Mouse (Mus musculus) ES-Bruce4 (cell line): ENCODE measurements around the gene Mxra7. TPM values are rescaled to one million over a fixed set of nuclear protein-coding genes. Genes with fewer than 3 reads are reported as not detected.

Experiments
- H3K27ac ChIP-seq: 2 replicates; pipeline ENCODE4 v1.5.1; 2012; ENCODE audit warnings: low read length, inconsistent platforms; ENCODE audit not compliant: insufficient read depth
- H3K27me3 ChIP-seq: 2 replicates; pipeline ENCODE4 v1.6.1; 2012; ENCODE audit warnings: mild to moderate bottlenecking, low read length, inconsistent platforms; ENCODE audit not compliant: control insufficient read depth, poor library complexity, insufficient read depth, severe bottlenecking
- H3K36me3 ChIP-seq: 2 replicates; pipeline ENCODE4 v1.6.1; 2012; ENCODE audit warnings: inconsistent platforms, mild to moderate bottlenecking, low read length, moderate library complexity; ENCODE audit not compliant: control insufficient read depth, poor library complexity, insufficient read depth, severe bottlenecking
- H3K4me1 ChIP-seq: one replicate; pipeline ENCODE4 v1.8.1; 2011; ENCODE audit warnings: low read length; ENCODE audit not compliant: control insufficient read depth, insufficient read depth
- H3K4me3 ChIP-seq: 2 replicates; pipeline ENCODE4 v1.5.1; 2011; ENCODE audit warnings: low read depth, mild to moderate bottlenecking, low read length
- H3K9ac ChIP-seq: 2 replicates; pipeline ENCODE4 v1.6.1; 2012; ENCODE audit warnings: low read depth, mild to moderate bottlenecking, inconsistent platforms; ENCODE audit not compliant: poor library complexity, severe bottlenecking
- H3K9me3 ChIP-seq: replicated peaks from 2 replicates; pipeline ENCODE4 v1.6.1; 2012; ENCODE audit warnings: mild to moderate bottlenecking, low read length, inconsistent platforms; ENCODE audit not compliant: control insufficient read depth, poor library complexity, insufficient read depth, severe bottlenecking
- CTCF ChIP-seq: IDR thresholded peaks from one replicate; pipeline ENCODE4 v1.8.1; 2011; ENCODE audit warnings: low read depth, low read length
- EP300 ChIP-seq: IDR thresholded peaks from 2 replicates; pipeline ENCODE4 v1.6.1; 2011; ENCODE audit warnings: low read depth, low read length; ENCODE audit not compliant: insufficient read depth
- POLR2A ChIP-seq: IDR thresholded peaks from one replicate; pipeline ENCODE4 v1.8.1; 2011; ENCODE audit warnings: low read length; ENCODE audit not compliant: insufficient read depth
- polyA plus RNA-seq: library from polyadenylated mRNA; stranded (reverse); fragments of >200 nt; gene quantifications from 2 replicates; pipeline ENCODE4 v1.2.4, GENCODE M21; 2011; ENCODE audit warnings: low read depth; ENCODE audit not compliant: missing spikeins, insufficient read depth, insufficient read length

Gene Mxra7
- polyA plus RNA-seq, 1 experiment, result 20.4 TPM

DNA sequence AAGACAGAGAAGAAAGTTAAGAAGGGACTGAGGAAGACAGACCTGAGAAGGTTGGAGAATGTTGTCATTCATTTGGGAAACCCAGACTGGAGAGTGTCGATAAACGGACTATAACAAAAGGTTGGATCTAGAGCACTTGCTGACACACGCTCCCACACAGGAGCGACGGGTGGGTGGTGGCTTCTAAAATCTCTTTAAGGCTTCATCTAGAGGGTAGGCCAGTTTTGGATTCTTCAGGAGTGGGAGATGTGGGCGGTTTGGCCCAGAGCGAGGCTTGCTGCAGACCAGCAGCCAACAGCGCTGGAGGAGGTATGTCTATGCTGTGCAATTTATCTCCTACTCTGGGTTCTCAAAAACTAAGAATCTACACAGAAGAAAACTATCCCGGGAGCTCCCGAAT lies 5.2 kb downstream of the Mxra7 start:
- H3K9ac ChIP-seq, result no peak overlapping the region

DNA sequence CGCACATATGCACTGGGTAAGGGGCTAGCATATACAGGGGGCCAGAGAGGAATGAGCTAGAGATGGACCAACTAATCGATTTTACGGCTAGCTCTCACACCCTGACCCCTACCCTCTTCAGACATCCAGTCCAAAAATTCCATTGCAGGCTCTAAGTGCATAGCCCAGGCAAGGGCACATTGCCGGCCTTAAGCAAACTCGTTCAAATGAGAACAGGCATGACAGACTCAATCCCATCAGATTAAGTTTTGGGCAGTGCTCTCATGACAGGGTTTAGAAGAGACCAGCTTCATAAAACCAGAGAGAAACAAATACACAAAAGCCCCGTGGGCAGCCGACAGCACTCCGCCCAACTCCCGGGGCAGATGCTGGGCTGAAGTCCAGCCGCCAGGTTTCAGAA lies 5.6 kb downstream of the Mxra7 start:
- H3K9me3 ChIP-seq, result no peaks in the 10 kb centered on the region
- no peak for TF ChIP-seq CTCF
- no peak for TF ChIP-seq POLR2A
- TF ChIP-seq EP300, result no peak
- H3K27me3 ChIP-seq, result no peaks in the 10 kb centered on the region
- no peaks in the 10 kb centered on the region for H3K4me1 ChIP-seq
- no peaks in the 10 kb centered on the region for H3K36me3 ChIP-seq
- H3K27ac ChIP-seq, result no peak overlapping the region
- H3K4me3 ChIP-seq, result no peak overlapping the region
- H3K9ac ChIP-seq, result no peak overlapping the region

More for the DNA sequence above, 5.2 kb downstream of the Mxra7 start:
- Histone ChIP-seq H3K4me1 (no peaks in the 10 kb centered on the region), H3K27me3 (no peaks in the 10 kb centered on the region), H3K4me3 (no peak overlapping the region), H3K27ac (no peak overlapping the region), H3K9me3 (no peaks in the 10 kb centered on the region), H3K36me3 (no peaks in the 10 kb centered on the region)
- no peak for TF ChIP-seq EP300
- TF ChIP-seq POLR2A, result no peak
- TF ChIP-seq CTCF, result no peak

DNA sequence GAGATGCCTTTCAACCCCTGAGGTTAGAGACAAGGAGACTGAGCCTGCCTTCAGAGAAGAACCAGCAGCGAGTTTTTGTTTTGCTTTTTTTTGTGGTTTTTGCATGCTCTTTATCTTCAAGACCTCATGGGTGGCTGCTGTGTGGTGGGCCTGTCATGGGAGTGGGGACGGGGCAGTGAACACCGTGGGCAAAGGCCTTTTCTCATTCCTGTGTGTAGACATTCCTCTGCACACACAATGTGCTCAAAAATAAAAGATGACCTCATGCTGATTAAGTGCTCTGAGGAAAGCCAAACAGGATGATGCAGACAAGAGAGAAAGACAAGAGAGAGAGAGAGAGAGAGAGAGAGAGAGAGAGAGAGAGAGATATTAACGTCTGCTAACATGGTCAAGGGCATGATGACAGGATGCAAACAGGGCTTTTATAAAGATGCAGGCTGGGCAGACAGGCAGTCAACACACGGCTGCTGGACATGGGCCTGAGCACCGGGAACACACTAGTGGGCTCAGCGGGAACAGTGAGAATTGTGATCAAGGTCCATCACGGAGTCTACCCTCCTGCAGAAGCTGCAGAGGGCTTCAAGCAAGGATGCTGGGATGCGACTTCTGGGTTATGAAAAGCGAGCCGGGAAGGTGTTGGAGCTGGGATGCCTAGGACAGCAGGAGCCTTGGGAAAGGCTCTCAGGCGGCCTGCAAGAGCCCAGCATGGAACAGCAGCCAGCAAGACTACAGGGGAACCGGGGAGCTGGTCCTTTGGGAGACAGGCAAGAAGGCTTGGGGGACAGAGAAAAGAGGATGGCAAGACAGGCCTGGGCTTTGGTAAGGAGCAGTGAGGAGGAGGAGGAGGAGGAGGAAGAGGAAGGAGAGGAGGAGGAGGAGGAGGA lies 6.5 kb downstream of the Mxra7 start:
- Histone ChIP-seq H3K27me3 (no peaks in the 10 kb centered on the region), H3K27ac (no peak overlapping the region), H3K9ac (no peak overlapping the region), H3K4me1 (no peaks in the 10 kb centered on the region), H3K4me3 (no peak overlapping the region), H3K9me3 (no peaks in the 10 kb centered on the region), H3K36me3 (no peaks in the 10 kb centered on the region)
- TF ChIP-seq EP300 (no peak), CTCF (no peak), POLR2A (no peak)

DNA sequence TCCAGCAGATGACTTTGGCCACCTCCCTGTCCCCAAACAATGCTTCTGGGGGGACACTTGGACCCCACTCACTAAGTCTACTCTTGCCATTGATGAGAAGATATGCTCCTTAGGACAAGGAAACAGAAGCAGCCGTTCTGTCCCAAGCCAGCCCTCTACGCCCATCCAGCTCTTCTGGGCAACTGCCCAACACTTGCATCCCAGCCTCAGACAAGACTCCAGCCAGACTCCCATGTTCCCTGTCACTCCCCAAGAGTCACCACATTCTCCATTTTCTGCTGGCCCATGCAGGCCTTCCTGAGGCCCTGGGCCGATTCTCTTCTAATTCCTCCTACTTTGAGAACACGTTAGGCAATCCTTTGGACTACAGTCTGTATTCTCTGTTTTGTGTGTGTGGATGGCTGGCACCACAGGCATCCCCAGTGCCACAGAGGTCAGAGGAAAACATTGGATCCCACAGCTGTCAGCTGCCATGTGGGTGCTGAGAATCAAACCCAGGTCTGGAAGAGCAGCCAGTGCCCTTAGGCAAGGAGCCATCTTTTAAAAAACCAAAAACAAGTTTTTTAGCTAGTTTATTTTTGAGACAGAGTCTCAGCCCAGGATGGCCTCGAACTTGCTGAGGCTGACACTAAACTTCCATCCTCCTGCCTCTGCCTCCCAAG lies 7.8 kb downstream of the Mxra7 start:
- Histone ChIP-seq H3K9me3 (no peaks in the 10 kb centered on the region), H3K27ac (no peak overlapping the region), H3K36me3 (no peaks in the 10 kb centered on the region), H3K27me3 (no peaks in the 10 kb centered on the region), H3K4me1 (peaks cover 3% of the 10 kb centered on the region), H3K4me3 (no peak overlapping the region), H3K9ac (no peak overlapping the region)
- no peak for TF ChIP-seq POLR2A
- no peak for TF ChIP-seq CTCF
- TF ChIP-seq EP300, result no peak

DNA sequence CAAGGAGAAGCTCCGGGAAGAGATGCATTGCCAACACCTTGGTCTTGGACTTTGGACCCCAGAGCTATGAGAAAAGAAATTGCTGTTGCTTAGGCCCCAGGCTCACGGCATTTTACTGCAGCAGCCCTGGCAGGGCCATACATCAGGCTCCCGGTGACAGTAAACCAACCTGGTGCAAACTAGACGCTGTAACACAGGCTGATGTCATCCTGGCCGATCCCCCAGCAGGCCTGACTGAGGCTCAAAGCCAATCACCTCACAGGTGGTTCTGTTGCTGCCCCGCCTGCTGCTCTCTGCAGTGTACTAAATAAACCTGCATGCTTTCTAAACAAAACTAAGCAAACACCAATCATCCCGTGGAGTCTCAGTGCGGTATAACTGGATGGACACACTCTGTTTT lies 9.1 kb downstream of the Mxra7 start:
- no peaks in the 10 kb centered on the region for H3K9me3 ChIP-seq
- H3K27me3 ChIP-seq, result no peaks in the 10 kb centered on the region
- H3K27ac ChIP-seq, result no peak overlapping the region
- H3K4me3 ChIP-seq, result no peak overlapping the region
- no peak overlapping the region for H3K9ac ChIP-seq
- no peak for TF ChIP-seq CTCF
- TF ChIP-seq POLR2A, result no peak
- TF ChIP-seq EP300, result no peak
- H3K4me1 ChIP-seq, result peaks cover 5% of the 10 kb centered on the region
- no peaks in the 10 kb centered on the region for H3K36me3 ChIP-seq

DNA sequence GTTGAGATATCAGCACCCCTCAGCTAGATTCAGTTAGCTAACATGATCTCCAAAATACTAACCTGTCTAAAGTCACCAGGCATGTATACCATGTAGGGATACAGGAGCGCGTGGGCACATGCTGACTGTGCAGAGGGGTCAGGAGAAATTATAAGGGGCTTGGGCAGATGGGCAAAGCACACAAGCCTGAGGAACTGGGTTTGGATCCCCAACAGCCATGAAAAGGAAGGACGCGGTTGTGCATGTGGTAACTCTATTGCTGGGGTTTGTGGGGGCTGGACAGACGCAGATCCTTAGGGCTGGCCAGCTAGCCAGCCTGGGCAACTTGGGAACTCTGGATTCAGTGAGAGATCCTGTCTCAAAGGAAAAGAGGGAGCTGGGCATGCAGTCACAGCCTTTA lies 10.3 kb downstream of the Mxra7 start:
- H3K27me3 ChIP-seq, result no peaks in the 10 kb centered on the region
- H3K4me1 ChIP-seq, result peaks cover 10% of the 10 kb centered on the region
- H3K9me3 ChIP-seq, result no peaks in the 10 kb centered on the region
- H3K9ac ChIP-seq, result no peak overlapping the region
- H3K4me3 ChIP-seq, result no peak overlapping the region
- no peaks in the 10 kb centered on the region for H3K36me3 ChIP-seq
- H3K27ac ChIP-seq, result no peak overlapping the region
- no peak for TF ChIP-seq POLR2A
- no peak for TF ChIP-seq EP300
